Mouse (Mus musculus) liver, postnatal 0 days (tissue): ENCODE measurements around the gene Mettl7b.

Experiments used
- CTCF ChIP-seq: sonication (generic); IDR thresholded peaks from 2 replicates; pipeline ENCODE4 v1.5.1; 2016; ENCODE audit warnings: antibody characterized with exemption, low read depth
- EP300 ChIP-seq: IDR thresholded peaks from 2 replicates; pipeline ENCODE4 v1.6.1; 2016; ENCODE audit warnings: antibody characterized with exemption, low read depth, mild to moderate bottlenecking

GRCm38 (mm10) chr10:128940475-128941061, 20.2 kb downstream of the Mettl7b start:
- TF ChIP-seq CTCF (no peak), EP300 (no peak)
